Mouse (Mus musculus) urinary bladder, postnatal 36 days (tissue): ENCODE measurements around the gene S100a13.
A peak's percentile ranks its signal among the peaks of the same experiment; 100 is the strongest.

Experiments
- DNase-seq, 2 experiments: peaks; one replicate each; pipeline ENCODE4 v3.0.0; 2022; ENCODE audit warnings: low spot score in 2 of 2, mixed read lengths in 1 of 2

S100a13 gene

GRCm38 (mm10) chr3:90513796-90514590 is at the start of gene S100a13, which contains the start of gene S100a1:
S100a13 (plus strand) TSS chr3:90514435.
S100a1 (minus strand) TSS chr3:90514392.
- DNase-seq = peak; percentile 68 to 85

GRCm38 (mm10) chr3:90464552-90465080 is 49.6 kb upstream of the S100a13 start:
- peak in 1 of 2 experiments; percentile 43 for DNase-seq

DNA sequence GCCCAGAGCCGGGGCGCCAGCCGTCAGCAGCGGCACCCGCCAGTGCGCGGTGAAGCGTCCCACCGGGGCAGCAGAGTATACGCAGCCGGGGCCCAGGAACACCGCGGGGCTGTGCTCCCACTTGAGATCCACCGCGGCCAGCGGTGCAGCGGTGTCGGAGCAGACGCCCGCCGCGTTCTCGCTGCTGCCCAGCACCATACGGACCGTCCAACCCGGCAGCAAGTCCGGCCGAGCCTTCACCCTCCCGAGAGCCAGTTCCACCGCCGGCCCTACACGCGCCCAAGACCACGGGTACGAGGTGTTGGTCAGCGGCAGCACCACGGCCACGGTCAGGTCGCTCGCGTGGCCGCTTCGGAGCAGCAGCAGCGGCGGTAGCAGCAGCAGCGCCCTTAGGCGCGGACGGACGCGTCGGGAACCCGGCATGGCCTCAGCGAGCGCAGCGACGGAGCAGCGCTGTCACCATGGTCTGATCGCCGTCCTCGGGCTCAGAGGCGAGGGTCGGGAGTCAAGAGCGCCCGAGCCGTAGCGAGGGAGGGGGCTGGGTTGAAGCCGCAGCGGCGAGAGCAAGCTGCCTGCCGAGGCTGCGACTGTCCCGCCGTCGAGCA is 49.1 kb upstream of the S100a13 start:
- no peak for DNase-seq

DNA sequence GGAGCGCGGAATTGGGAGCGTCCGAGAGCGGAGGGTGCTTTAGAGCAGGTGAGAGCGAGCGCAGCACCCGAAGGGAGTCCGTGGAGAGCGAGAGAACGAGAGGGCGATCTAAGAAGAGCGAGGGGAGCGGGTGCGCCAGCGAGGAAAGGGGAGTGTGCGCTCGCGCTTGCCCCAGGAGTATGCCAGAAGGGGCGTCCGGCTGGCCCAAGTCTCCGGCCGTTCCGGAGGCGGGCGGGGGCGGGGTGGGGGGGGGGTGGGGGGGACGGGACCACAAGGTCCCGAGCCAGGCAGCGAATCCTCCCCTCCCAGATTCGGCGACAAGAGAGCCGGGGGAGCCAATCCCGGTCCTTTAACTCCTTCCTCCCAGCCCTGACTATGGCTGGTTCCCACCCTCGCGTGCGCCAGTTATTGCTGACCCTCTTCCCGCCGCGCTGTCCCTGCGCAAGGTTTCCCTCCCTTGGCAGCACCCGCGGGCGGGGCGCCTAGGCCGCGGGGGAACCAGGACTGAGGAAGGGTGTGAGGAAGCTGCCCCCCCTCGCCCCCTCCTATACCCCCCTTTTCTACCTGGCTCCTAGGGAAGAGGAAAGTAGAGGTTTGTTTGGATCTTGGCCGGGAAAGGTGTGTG is 48.4 kb upstream of the S100a13 start, which contains the start of gene Npr1:
TSS of gene Npr1 (minus strand) at position 181 of the 625 bp plus-strand sequence.
- DNase-seq = peak in 1 of 2 experiments; percentile 35

DNA sequence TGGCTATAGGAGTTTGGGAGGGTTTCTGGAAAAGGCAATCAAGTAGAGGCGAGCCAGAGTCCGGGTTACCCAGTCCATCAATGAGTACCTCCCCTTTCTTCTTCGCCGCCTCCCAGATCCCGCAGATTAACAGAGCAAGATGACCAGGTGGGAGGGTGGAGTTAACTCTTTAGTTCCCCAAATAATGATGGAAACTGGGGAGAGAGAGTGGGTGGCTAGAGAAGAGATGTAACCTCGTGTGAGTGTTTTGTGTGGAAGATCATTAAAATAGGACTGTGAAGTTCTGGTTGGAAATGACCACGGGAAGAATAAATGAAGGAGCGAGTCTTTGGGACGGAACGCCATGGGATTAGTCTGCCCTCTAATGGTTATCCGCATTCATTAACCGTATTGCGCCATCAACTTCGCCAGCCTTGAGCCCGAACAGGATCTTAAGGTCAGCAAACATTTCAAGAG is 47.9 kb upstream of the S100a13 start:
- DNase-seq = peak; percentile 50 to 73

GRCm38 (mm10) chr3:90467618-90468300 is 46.5 kb upstream of the S100a13 start:
- no peak for DNase-seq

DNA sequence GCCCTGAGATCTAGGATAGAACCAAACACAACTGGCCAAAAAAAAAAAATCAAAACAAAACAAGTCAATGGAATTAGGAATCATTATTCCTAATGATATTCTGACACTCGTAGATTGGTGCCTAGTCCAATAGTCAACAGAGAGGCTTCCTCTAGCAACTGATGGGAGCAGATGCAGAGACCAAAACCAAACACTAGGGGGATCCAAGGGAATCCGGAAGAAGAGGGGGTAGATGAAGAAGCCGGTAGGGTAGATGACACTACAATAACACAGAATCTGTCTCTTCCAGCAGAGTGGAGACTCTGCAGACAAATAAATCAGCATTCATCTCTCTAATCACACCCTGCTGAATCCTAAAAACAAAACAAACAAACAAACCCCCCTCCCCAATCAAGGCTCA is 42.0 kb upstream of the S100a13 start:
- no peak for DNase-seq

DNA sequence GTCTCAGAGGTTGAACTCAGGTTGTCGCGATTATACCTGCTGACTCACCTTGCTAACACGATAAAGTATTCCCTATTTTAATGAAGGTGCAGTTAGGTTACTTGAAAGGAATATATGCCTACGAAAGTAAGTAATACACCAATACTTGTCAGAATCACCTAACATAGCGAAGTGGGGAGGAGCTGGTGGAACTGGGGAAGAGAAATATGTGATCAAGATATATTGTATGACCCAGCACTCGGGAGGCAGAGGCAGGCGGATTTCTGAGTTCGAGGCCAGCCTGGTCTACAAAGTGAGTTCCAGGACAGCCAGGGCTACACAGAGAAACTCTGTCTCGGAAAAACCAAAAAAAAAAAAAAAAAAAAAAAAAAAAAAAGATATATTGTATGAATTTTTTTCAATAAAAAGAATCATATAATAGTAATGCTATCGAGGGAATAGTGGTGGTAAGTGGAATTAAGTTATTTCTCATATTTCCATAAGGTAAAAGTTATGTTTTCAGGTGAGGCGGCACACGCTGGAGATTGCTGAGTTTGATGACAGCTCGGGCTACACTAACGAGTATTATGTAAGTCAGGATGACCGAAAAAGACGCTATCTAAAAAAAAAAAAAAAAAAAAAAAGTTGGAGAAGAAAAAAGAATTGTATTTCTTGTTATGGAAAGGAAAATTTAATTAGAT is 38.9 kb upstream of the S100a13 start:
- DNase-seq = no peak

DNA sequence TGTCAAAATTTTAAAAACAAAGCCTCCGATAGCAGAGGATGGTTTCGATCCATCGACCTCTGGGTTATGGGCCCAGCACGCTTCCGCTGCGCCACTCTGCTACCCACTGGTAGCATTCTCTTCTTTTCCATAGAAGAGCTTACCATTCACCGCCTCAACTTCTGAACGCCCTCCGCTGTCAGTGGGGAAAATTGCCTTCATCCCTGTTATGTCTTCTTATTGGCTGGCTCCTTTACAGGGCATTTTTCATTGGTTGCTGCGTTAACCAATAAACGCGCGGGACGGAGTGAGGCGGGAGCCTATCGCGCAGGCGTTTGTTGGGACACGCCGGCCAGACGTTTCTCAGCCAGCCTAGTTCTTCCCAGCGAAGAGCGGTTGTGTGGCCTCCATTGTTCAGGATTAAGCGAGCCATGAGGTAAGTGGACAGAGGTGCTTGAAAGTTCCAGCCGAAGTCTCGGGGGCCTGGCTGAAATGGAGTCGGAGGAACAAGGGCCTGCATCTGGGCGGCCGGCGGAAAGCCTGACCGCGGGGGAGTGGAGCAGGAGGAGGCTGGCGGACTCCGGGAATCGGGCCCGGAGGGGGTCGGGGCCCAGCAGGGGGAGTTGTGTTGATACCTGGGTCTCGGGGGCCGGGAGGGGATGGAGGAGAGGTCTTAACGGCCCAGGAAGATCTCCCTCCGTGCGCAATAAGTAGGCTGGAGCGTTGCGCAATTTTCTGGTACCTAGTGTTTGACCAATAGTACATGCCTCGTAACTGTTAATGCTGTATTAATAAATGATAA is 38.2 kb upstream of the S100a13 start, which contains the start of gene Ilf2:
TSS of gene Ilf2 (plus strand) at position 296 of the 781 bp plus-strand sequence.
- peak; percentile 93 to 96 for DNase-seq

DNA sequence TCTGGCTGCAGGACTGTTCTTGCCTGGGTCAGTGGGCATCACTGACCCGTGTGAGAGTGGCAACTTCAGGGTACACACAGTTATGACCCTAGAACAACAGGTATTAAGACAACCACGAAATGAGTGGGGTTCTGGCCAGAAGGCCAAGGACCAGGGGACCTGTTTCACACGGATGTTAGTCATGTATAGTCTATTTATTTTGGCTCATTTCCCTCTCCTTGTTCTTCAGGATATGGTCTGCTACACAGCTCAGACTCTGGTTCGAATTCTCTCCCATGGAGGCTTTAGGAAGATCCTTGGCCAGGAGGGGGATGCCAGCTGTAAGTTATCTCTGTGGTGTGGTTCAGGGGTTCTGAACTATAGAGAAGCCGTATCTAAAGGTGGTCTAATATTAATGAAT is 27.2 kb upstream of the S100a13 start:
- no peak for DNase-seq

GRCm38 (mm10) chr3:90488576-90488975 is 25.7 kb upstream of the S100a13 start:
- DNase-seq = no peak

DNA sequence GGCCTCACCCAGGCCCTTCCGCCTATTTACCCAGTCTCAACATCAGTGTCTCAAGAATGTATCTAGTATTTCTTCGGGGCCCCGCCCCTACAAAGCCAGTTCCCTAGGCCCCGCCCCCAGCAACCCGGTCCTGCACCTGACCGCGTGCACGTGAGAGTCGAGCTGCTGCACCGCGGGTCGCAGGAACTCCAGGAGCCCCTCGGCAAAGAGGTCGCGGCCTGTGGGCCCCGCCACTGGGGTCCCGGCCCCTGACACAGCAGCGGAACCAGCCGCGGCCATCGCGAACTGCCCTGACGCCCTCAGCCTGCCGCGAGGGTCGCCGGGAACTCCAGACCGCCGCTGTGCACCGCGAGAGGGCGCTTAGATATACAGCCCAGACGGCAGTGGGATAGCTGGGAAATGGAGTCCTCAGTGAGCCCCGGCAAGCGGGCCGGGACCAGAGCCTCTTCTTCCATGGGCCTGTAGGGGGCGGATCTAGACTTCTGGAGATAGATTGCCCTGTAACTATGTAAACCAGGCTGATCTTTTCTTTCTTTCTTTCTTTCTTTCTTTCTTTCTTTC is 23.5 kb upstream of the S100a13 start, which contains the start of gene Snapin:
TSS of gene Snapin (minus strand) at position 338 of the 561 bp plus-strand sequence.
- peak; percentile 96 for DNase-seq

- DNase-seq = no peak
Measured at GRCm38 (mm10) chr3:90491350-90491749, 22.9 kb upstream of the S100a13 start.

GRCm38 (mm10) chr3:90493831-90494540 is 20.2 kb upstream of the S100a13 start:
- DNase-seq = no peak

DNA sequence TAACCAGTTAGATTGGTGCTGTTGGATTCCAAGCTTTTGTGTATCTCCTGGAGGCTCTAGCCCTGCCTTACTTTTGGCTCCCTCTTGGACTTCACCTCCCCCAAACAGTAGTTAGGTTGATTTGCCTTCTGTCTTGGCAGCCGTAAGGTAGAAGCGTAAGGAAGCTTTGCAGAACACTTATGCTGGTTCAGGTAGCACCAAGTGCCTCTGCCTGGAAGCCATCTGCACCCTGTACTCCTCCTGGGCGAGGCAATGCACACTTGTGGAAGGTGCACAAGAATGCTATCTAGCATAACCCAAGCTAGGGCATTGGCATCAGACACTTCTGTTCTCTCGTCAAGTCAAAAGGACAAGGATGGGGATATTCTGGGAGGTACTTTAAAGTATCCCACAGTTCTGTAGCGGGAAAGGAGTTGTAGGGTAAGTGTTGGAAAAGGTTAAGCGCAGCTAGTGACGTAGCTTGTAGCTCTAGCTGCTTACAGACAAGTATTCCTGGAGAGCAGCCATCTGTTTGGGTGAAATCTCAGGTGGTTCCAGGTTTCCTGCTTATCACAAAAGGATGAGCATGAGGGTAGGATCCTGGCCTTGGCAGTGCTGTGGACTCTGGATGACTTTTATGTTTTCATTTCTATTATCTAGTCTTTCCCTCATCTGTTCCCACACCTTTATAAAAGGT is 18.2 kb upstream of the S100a13 start:
- no peak for DNase-seq

DNA sequence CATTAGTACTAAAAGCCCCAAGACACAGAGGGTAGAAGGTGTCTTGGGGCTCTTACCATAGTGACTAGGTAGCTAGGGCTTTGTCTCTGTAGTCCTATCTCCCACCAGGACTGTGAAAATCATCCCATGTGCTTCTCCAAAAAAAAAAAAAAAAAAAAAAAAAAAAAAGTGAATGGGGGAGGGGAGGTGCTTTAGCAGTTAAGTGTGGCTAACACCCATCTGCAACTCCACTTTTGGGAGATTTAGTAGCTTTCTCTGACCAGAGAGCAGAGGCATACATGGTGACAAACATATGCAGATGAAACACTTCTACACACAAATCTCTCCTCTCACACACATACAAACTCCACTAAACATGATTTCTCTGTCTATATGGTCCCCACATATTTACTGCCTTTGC is 16.6 kb upstream of the S100a13 start:
- DNase-seq = no peak

- no peak for DNase-seq
Measured at GRCm38 (mm10) chr3:90503444-90503843, 10.8 kb upstream of the S100a13 start.

- DNase-seq = no peak
Measured at GRCm38 (mm10) chr3:90505216-90505615, 9.0 kb upstream of the S100a13 start.
